Mouse (Mus musculus): ENCODE data around the gene Snrpf.
"Not testable (repeated sequence)": the region's sequence is repeated elsewhere in the genome, so short reads cannot be mapped to it uniquely, and the experiment has no call there.

Gene Snrpf

DNA sequence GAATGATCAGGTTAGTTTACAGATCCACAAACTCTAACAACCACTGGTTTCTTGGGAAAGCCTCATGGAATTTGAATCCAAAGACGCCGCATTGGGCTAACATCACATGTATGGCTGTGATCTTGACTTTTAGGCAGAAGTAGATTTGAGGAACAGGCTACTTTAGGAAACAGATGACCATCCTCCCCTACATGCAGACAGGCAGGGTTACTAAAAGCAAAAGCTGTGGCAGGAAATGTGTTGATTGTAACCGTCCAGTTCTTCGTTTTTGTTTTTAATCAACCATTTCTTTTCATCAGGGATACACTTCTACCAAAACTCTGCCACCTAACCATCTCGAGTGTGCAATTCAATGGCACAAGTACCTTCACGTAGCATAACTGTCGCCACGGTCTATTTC lies 13.5 kb downstream of the Snrpf start:
- no peak for DNase-seq (ENCODE audit: low read depth)

DNA sequence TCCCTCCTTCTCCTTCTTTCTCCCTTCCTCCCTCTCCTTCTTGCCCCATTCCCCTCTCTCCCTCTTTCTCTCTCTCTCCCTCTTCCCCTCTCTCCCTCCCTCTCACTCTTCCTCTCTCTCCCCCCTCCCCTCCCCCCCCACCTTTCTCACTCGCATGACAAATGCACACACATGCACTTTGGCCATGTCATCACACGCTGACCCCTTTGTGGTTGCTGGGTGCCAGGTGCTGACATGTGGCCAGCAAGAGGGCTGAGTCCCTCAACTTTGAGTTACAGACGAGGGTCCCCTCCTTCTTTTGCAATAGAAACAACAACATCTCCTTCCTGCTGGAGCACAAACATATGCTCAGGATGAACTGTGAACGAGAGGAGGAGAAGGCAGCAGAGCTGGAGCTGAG lies 14.5 kb downstream of the Snrpf start:
- DNase-seq (ENCODE audit: low read depth) = no peak

DNA sequence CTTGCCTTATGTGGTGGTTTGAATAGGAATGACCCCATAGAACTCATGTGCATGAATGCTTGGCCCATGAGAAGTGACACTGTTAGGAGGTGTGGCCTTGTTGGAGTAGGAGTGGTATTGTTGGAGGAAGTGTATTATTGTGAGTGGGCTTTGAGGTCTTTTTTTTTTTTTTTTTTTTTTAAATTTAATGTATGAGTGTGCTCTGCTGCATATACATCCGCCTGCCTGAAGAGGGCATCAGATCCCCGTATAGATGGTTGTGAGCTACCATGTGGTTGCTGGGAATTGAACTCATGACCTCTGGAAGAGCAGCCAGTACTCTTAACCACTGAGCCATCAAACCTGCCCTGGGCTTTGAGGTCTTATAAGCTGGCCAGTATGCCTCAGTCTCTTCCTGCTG lies 17.3 kb downstream of the Snrpf start:
- no peak for DNase-seq (ENCODE audit: low read depth)

DNA sequence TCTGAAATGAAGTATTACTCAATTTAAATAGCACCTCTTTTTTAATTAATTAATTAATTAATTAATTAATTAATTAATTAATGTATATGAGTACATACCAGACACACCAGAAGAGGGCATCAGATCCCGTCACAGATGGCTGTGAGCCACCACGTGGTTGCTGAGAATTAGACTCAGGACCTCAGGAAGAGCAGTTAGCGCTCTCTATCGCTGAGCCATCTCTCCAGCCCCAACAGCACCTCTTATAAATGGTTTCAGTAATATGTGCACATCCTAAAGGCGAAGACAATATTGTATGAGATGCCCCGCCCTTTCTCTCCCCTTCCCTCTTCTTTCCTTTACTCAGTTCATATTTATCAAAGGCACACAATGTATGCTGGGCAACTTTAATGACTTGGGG lies 20.8 kb downstream of the Snrpf start:
- no peak for DNase-seq (ENCODE audit: low read depth)

DNA sequence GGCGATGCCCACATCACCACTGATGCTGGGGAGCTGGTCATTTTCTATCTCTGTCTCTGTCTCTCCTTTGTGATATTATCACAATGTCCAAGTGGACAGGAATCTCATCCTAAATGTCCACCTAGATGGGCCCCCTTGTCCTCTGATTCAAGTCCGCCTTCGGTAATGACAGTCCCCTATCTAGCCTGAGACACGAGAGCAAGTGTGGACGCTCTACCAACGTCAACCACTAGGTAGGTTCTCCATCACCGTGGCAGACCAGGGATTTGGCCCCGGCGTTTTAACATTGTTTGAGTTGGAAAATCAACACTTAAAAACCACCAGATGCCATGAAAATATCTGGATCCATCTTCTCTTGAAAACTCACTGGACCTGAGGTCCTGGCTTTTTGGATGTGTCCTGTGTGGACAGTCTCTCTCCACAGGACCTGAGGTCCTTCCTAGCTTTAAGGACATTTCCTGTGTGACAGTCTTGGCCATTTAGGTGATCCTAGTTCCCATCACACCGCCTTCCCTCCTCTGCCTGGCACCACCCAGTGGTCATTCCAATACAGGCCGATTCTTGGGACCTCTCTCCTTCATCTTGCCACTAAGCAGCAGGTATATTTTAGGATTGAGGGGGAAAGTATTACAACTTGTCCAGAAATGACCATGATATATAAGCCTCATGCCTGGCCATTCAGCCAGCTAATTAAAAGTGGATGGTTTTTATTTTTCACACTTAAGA lies 21.5 kb downstream of the Snrpf start:
- DNase-seq (ENCODE audit: low read depth) = no peak

DNA sequence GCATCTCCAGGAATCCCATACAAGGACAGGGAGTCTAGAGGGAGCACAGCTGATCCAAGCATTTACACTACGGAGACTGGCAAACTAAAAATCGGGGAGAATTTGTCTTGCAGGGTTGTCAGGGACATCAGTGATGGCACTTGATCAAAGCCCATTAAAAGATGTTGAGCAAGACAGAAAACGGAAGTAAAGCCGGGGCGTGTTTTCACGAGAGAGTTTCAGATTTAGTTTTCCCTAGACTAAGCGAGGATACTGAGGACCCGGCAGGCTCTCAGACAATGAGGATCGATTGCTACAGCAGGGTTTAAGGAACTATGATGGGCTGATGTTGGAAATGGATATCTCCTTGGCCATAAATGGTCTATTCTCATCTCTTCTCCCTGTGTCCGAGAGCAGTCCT lies 22.4 kb downstream of the Snrpf start:
- DNase-seq (ENCODE audit: low read depth) = no peak

DNA sequence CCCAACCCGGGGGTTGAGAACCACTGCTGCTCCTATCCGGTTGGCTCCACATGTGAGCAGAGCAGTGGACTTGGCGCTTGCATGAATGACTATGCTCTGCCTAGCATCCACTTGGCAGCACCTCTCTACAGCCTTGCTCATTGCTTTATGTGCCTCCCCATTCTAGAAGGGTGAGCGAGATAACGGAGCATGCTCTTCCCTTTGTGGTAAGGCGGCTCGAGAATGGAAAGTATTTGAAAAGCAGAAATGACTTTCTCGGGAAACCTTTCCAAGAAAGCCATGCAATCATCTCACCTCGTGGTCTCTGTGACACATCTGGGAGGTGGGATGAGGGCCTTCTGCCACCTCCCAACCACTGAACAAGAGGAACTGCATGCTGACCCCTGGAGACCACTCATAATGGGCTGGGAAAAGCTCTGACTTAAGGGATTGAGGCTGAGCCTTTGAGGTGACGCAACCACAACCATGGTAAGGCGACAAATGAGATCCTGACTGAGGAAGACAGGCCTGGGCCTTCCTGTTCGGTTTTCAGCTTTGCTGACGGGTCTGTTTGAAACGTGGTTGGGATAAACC lies 24.9 kb downstream of the Snrpf start:
- DNase-seq (ENCODE audit: low read depth) = no peak

DNA sequence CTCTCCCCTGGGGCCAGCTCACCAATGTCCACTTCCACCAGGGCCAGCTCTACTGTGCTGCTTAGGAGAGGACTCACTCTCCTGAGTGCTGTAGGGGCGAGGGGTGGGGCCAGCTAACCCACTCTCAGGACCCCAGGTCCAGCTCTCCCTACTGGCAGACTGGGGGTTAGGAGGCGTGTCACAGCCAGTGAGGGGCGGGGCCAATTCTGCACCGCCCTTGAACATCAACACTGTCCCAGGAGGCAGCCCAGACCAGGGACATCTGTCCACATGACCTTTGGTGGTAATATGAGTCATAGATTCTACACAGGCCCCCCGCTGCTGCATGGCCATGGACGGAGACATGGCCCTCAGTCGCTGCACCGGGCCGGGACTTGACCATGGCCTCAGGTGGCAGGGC lies 29.7 kb downstream of the Snrpf start:
- no peak for DNase-seq (ENCODE audit: low read depth)

DNA sequence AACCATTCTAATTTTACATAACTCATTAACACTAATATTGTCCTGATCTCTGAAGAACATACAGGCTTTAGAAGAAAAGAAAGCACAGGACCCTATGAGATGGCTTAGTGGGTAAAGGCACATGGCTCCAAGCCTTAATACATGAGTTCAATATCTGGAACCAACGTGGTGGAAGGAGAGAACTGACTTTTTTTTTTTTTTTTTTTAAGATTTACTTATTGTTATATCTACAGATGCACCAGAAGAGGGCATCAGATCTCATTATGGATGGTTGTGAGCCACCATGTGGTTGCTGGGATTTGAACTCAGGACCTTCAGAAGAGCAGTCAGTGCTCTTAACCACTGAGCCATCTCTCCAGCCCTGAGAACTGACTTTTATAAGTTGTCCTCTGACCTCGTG lies 31.5 kb downstream of the Snrpf start:
- DNase-seq (ENCODE audit: low read depth) = not testable (repeated sequence)

DNA sequence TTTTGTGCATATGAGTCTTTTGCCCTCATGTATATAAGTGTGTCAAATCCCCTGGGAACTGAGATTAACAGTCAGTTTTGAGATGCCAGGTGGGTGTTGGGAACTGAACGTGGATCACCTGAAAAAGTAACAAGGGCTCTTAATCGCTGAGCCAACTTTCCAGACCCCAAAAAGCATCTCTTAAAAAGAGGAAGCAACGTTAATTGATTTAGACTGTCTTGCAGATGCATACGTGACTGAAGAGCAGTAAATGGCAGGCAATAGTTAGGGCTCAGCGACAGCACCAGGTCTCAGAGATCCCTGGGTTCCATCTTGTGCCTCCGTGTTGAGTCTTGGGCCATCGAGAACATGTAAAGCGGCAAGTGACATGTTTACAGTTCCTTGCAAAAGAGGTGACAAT lies 36.9 kb downstream of the Snrpf start:
- no peak for DNase-seq (ENCODE audit: low read depth)

DNA sequence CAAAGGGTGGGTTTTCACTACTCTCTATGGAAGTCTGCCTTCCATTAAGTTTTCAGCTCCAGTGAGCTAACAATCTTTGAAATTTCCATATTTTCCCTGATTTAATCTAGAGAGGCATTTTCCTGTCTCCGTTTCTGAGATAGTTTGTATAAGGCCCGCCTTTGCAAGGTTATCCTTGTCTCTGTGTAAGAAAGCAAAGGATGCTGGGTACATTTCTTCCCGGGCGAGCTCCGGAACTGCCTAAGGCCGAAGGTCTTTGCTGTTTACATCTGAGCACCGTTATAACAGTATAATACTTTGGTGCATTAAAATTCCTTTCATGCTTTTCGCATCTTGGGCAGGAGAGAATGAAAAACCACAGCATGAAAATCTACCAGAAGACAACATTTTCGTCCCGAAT lies 39.7 kb downstream of the Snrpf start:
- no peak for DNase-seq (ENCODE audit: low read depth)

DNA sequence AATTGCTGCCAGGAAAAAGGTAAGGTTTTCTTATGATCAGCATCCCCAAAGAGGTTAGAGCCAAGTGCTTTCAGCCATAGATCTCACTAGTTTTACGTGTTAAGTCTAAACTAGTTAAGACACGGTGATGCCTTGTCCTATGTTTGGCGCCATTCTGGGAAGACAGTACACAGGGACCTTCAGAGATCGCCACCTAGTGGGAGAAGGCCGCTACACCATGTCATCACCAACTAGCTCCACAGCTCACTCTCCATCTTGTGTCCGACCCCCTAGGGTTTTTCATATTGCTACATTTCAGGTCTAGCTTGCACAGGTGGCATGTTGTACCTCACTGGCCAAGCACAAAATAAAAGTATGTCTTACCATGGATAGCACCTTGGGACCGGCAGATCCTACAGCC lies 40.5 kb downstream of the Snrpf start:
- peak; percentile 44 for DNase-seq (ENCODE audit: low read depth)

DNA sequence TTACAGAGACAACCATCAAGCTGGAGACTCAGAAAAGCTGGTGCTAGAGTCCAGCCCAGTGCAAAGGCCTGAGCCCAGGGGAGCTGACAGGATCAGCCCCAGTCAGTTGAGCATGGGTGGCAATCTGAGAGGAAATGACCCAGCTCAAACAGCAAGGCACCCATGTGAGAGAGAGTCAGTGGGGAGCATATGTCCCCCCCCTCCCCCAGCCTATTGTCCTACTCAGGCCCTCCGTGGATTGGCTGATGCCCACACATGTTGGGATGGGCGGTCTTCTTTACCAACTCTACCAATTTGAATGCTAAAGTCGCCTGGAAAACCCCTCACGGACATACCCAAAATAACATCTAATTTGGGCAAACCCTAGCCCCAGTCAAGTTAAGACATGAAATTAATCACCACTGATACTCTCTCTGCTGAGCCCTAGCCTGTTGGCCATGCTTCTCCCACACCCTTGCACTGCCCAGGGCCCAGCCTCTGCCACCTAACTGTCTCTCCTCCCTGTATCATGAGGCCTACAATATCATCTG lies 41.7 kb downstream of the Snrpf start:
- no peak for DNase-seq (ENCODE audit: low read depth)

DNA sequence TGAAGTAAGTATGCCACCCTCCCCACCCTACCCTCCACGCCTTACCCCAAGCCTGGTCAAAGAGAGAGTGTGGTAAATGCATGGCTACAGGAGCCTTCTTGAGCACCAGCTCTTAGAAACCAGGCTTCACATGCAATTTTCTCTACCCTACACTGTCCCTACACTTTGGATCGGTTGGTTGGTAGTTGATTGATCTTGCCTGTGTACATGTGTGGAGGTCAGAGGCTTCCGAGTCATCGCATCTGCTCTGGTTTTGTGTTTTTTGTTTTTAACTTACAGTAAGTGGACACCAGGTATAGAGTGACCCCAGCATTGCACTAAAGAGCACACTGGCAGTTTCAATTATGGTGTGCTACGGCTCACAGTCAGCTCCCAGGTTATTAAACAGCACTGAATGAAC lies 45.3 kb downstream of the Snrpf start:
- DNase-seq (ENCODE audit: low read depth) = no peak

DNA sequence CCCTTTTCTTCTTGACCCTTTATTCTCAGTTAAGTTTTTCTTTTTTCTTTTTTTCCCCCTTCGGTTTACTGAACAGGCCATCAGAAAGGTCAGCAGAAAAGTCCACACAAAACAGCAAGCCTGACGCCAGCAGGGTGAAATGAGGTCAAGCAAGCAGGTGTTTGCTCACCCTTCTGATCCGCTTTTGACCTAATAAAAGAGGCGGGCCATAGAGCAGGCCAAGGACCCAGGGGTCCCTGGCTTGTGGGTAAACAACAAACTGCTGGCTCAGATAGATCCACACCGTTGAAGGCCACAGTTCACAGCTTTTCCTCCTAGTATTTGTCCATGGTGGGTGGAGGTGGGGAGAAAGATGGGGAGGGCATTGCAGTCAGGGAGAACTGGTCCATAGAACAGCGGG lies 46.3 kb downstream of the Snrpf start:
- DNase-seq (ENCODE audit: low read depth) = no peak

DNA sequence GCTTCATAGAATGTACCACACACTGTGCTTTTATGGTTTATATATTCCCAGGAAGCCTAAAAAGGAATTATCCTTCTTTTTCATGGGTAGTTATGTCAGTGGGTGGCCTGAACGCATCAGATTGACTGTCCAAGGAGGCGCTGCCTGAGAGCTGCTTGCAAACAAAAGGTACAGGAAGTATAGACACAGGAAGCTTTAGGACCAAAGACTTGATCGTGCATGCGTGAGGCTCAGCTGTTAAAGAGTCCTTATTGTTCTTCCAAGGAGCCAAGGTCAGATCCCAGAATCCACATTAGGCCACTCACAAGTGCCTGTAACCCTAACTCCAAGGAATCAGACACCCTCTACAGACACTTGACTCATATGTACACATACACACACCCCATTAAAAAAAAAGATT lies 47.1 kb downstream of the Snrpf start:
- DNase-seq (ENCODE audit: low read depth) = no peak

DNA sequence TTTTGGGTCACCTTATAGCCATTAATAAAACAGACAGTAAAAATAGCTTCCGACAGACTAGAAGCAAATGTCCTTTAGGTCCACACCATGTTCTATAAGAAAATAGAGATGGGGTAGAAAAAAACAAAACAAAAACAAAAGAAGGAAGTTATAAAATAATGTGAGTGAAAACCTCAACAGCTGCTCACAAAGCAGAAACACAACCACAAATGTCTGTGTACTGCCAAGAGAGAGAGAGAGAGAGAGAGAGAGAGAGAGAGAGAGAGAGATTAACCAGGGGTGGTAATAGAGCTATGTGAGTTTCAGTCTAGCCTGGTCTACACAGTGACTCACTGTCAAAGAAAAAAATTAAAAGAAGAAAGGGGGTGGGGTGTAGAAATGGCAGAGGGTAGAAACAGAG lies 47.9 kb downstream of the Snrpf start:
- DNase-seq (ENCODE audit: low read depth) = no peak

DNA sequence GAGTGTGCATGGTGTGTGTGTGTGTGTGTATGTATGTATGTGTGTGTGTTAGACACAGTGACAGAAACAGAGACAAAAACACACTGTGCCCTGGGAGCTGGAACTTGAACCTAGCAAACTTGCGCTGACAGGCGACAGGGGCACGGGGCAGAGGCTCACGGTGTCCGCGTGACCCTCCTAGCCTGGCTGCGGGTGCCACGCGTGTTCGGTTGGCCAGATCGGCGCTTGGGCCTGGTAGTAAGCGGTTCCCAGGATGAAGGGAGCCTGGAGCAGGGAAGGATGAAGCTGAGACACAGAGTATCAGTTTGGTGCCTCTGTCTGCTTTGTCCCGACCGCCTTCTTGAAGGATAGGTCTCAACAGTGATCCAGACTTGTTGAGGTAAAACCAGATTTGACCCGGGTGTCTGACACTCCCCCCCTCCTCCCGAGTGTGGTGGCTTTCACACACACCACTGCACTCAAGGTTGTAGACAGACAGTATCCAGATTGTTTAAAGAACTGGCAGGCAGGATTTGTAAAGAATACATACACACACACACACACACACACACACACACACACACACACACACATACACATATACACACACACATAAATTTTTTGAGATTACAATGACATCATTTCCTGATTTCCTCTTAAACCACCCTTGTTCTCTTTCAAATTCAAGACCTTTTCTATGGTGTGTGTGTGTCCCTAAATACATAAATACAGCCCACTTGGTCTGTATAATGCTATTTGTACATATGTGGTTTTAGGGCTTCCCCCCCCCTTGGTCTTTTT lies 48.9 kb downstream of the Snrpf start, which contains the start of gene Ccdc38:
Gene Ccdc38 (plus strand): TSS at position 202 of the 780 bp plus-strand sequence.
- DNase-seq (ENCODE audit: low read depth) = no peak

DNA sequence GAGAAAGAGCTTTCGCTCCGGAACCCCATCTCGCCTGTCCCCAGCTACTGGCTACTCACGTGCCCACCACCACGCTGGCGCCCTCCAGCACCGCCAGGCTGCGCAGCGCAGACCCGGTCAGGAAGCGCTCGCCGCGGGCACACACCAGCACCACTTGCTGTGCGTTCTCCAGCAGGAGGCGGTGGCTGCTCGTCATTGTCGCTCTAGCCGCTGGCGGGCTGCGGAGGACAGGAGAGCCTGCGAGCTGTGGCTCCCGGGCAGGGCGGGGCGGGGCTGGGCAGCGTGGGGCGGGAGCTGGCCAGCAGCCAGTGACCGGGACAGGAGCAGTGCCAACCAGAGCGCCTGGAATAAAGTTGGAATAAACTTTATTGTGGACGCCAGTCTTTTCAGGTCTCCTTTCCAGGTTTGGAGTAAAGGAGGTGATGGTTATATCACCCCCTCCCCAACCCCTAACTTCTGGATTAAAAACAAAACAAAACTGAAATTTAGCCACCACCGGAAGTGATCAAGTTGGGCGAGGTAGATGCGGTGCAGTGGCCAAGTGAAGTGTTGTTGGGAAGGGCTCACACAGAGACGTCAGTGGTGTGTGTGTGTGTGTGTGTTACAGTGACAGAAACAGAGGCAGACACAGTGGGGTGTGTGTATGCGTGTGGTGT lies 49.6 kb downstream of the Snrpf start, which contains the start of gene Amdhd1:
Gene Amdhd1 (minus strand): TSS at position 259 of the 656 bp plus-strand sequence.
- DNase-seq (ENCODE audit: low read depth) = peak; percentile 23

DNA sequence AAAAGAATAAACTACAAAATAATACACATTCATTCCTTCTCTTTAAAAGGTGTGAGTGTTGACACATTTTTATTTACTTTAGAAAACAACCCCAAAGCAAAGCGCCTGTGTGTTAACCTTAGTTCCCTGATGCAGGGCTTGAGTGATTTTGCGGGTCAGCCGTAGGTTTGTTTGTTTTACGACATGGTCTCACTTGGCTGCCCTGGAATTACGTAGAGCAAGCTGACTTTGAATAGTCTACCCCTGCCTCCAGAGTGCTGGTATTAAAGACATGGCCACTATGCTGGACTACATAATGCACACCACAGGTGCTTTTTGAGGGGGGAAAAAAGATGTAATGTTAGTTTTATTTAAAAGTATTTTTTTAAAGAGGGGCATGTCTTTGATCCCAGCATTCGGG lies 50.7 kb downstream of the Snrpf start:
- DNase-seq (ENCODE audit: low read depth) = no peak

DNA sequence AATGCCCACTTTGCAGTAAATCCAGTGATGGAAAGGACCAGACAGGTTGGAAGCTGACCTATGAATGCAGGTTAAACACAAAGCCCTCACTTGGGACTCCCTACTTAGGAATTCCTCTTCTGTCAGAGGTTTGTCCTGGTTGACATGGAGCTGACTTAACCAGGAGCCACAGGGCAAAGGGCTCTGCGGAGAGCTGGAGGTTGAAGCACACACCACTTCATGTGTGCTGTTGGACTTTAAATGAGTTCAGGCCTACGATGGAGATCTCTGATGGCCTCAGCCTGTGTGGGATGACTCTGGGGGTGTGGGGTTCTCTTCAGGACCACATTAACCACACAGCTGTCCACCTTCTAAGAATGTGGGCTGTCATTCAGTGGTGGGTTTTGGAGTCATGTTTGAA lies 51.2 kb downstream of the Snrpf start:
- no peak for DNase-seq (ENCODE audit: low read depth)
